Mouse (Mus musculus) G1E (cell line): ENCODE results near the gene Arhgef33.

Experiments used
- CTCF ChIP-seq: IDR thresholded peaks from 2 replicates; pipeline ENCODE4 v1.5.1; 2012; ENCODE audit warnings: low read depth, low read length, inconsistent platforms, mixed read lengths
- GATA1 ChIP-seq: IDR thresholded peaks from 2 replicates; pipeline ENCODE4 v1.6.1; 2012; ENCODE audit warnings: borderline replicate concordance, low read length, inconsistent platforms, mixed read lengths
- TAL1 ChIP-seq: conservative IDR thresholded peaks from 2 replicates; pipeline ENCODE4 v1.6.1; 2012; ENCODE audit warnings: low read depth, low read length, inconsistent platforms, mixed read lengths

- TF ChIP-seq GATA1 (no peak), CTCF (no peak), TAL1 (no peak)
Observed at GRCm38 (mm10) chr17:80385671-80386070, 78.5 kb downstream of the Arhgef33 start.
